ENCODE assay signal across 8 mouse cellular contexts in the genomic region with DNA sequence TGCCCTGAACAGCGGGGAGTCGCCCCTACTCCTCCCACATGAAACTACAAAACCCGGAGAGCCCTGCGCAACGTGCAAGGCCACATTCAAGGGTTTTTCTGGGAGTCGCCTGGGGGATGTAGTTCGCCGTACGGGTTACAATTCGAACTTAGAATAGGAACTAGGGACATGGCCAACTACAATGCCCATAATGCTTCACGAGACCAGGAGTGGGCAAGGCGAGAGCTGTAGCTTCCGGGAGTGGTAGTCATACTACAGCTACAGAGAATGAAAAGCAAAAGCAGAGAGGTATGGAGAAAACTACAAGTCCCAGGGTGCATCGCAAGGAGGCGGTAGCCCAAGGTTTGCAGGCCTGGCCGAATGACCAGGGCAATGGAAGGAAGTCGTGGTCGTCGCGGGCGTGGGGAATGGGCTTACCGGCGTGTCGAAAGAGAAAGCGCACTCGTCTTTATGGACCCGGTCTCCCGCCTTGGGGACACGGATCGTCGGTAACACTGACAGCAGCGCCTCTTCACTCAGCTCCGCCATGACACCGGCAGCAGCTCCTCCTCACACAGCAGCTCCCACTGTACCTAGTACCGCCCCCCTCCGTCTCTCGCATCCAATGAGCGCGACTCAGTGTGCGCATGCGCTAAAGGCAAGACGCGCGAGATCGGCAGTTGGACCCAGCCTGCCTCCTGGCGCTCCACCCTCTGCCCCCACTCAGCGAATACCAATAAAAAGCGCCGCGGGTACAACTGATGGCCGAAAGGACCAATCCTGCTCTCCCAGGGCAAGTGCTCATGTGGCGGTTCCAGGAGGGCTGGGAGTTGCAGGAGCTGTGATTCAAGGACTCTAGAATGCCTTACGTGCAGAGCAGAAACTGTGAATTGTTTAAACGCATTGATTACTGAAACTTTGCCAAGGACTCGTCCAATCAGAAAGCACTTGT. TPM values are rescaled to one million over a fixed set of nuclear protein-coding genes. Genes with fewer than 3 reads are reported as not detected.
DNase-seq lines count a peak whose midpoint lies in the region; ATAC-seq lines count a peak whose summit lies in the region.

A gene (minus strand): TSS at position 617 of the 931 bp plus-strand sequence.
A gene (plus strand): TSS at position 680 of the 931 bp plus-strand sequence.

- H3K27ac ChIP-seq in hindbrain, embryonic 11.5 days (ENCODE audit: low read depth, low read length) = peak within 1 kb of the TSS; percentile 77; the same call in 1 of the 2 replicates

- peak within 1 kb of the TSS; percentile 85 for H3K4me2 ChIP-seq in hindbrain, embryonic 11.5 days (replicated peaks; ENCODE audit: low read depth, low read length)

- under 1% methylated on average over 55 of the region's 55 CpGs for WGBS in hindbrain, embryonic 11.5 days

- peak; percentile 100 for DNase-seq in Muller cell, postnatal 12 days (ENCODE audit: inconsistent ontology term)
- peak; percentile 100 for DNase-seq in cerebellum, adult 9-11 months
- DNase-seq in frontal cortex, adult 2 months (ENCODE audit: extremely low spot score in 1 of 2, low spot score in 1 of 2) = peak; percentile 98 to 99
- DNase-seq in hindbrain, embryonic 11.5 days (ENCODE audit: low spot score) = peak; percentile 99
- DNase-seq in layer of hippocampus, postnatal 10 days (ENCODE audit: low spot score in 2 of 2) = peak; percentile 96 to 98
- peak; percentile 100 for DNase-seq in lung, postnatal 10 days
- peak; percentile 97 for DNase-seq in ovary, postnatal 36 days (ENCODE audit: low spot score)
- DNase-seq in thymus, postnatal 25 days = peak; percentile 98

- peaks cover 8% of the 10 kb centered on the region; the same call in 1 of the 2 replicates for H3K36me3 ChIP-seq in hindbrain, embryonic 11.5 days (ENCODE audit: control insufficient read depth, insufficient read depth, low read length)

- peak within 1 kb of the TSS; percentile 78 for H3K9ac ChIP-seq in hindbrain, embryonic 11.5 days (ENCODE audit: low read depth, low read length)

- H3K4me1 ChIP-seq in hindbrain, embryonic 11.5 days (replicated peaks; ENCODE audit: control insufficient read depth, insufficient read depth, low read length) = peaks cover 8% of the 10 kb centered on the region

- ATAC-seq in hindbrain, embryonic 11.5 days (ENCODE audit: low FRiP score) = peak; percentile 96

- H3K4me3 ChIP-seq in hindbrain, embryonic 11.5 days (ENCODE audit: low read depth, low read length) = peak within 1 kb of the TSS; percentile 68

- H3K9me3 ChIP-seq in hindbrain, embryonic 11.5 days (ENCODE audit: control insufficient read depth, low read length) = no peaks in the 10 kb centered on the region

- no peaks in the 10 kb centered on the region for H3K27me3 ChIP-seq in hindbrain, embryonic 11.5 days (ENCODE audit: control insufficient read depth, insufficient read depth, low read length)

RNA-seq across cellular contexts. Expression of the first gene that starts in this region (rescaled TPM):
- polyA plus RNA-seq in frontal cortex, adult 2 months (2012; rRNA removed) = 133 and 147 TPM in 2 replicates
- polyA plus RNA-seq in hindbrain, embryonic 11.5 days (2014; fragmentation: Nextera tagmentation; extraction: Ambion mirVana) = 127 and 134 TPM in 2 replicates
- total RNA-seq in layer of hippocampus, postnatal 10 days (2021) = 100 to 1,000 TPM; 181 to 187 TPM

RNA-seq across cellular contexts. Expression of the second gene that starts in this region (rescaled TPM):
- 2.2 and 2.8 TPM in 2 replicates for polyA plus RNA-seq in frontal cortex, adult 2 months (2012; rRNA removed)
- 185 and 193 TPM in 2 replicates for polyA plus RNA-seq in hindbrain, embryonic 11.5 days (2014; fragmentation: Nextera tagmentation; extraction: Ambion mirVana)
- total RNA-seq in layer of hippocampus, postnatal 10 days (2021) = 1 to 10 TPM; 5.4 to 6.1 TPM

Comparison
In these comparisons a context has a peak if more than half of its experiments do, and no peak if none do; other contexts are left out.
1. Peak in every context shown above with its lines: DNase-seq, ATAC-seq, H3K4me3 ChIP-seq and H3K27ac ChIP-seq.
2. RNA of the second gene that starts in this region (polyA plus RNA-seq): 185 to 193 TPM in hindbrain, embryonic 11.5 days; 2.2 to 2.8 TPM in frontal cortex, adult 2 months; every median in the first group is over 10 times any median in the second.